Mouse (Mus musculus): ENCODE data around the gene Cd80. TPM values are rescaled to one million over a fixed set of nuclear protein-coding genes. Genes with fewer than 3 reads are reported as not detected.

Cd80 gene
- total and polyA plus RNA-seq, 3 experiments = 0.04 to 0.38 TPM; not detected in 1

GRCm38 (mm10) chr16:38482780-38483562, 27.6 kb downstream of the Cd80 start:
- H3K36me3 ChIP-seq (ENCODE audit: control insufficient read depth in 1 of 2, insufficient read depth in 2 of 2, low read length in 2 of 2) = peaks cover 0 to 13% of the 10 kb centered on the region in 2 experiments; a peak in 2 of 4 replicates
- no peak overlapping the region for H3K4me3 ChIP-seq (ENCODE audit: control insufficient read depth in 1 of 2, insufficient read depth in 1 of 2, low read depth in 2 of 2, low read length in 2 of 2)
- H3K9ac ChIP-seq (ENCODE audit: control insufficient read depth, low read depth, low read length, poor library complexity, severe bottlenecking) = no peak overlapping the region

DNA sequence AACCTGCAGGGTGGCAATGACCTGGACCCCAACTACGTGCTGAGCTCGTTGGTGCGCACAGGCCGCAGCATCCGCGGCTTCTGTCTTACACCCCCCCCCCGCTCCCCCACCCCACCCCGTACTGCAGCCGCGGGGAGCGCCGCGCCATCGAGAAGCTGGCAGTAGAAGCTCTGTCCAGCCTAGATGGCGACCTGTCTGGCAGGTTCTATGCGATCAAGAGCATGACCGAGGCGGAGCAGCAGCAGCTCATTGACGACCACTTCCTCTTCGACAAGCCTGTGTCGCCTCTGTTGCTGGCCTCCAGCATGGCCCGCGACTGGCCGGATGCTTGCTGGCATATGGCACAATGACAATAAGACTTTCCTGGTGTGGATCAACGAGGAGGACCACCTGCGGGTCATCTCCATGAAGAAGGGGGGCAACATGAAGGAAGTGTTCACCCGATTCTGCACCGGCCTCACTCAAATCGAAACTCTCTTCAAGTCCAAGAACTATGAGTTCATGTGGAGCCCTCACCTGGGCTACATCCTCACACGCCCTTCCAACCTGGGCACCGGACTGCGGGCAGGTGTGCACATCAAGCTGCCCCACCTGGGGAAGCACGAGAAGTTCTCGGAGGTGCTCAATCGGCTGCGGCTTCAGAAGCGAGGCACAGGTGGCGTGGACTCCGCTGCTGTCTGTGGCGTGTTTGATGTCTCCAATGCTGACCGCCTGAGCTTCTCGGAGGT, 28.4 kb downstream of the Cd80 start:
- H3K27me3 ChIP-seq (ENCODE audit: control insufficient read depth in 1 of 2, insufficient read depth in 2 of 2, low read length in 2 of 2) = no peaks in the 10 kb centered on the region
- H3K79me2 ChIP-seq (ENCODE audit: control insufficient read depth, insufficient read depth, low read length, poor library complexity) = no peaks in the 10 kb centered on the region
- H3K4me1 ChIP-seq (ENCODE audit: control insufficient read depth in 1 of 2, insufficient read depth in 2 of 2, low read length in 2 of 2) = peaks cover 0 to 14% of the 10 kb centered on the region in 2 experiments; a peak in 3 of 4 replicates
- no peak overlapping the region for H3K27ac ChIP-seq (ENCODE audit: control insufficient read depth, low read depth, low read length)
- H3K9ac ChIP-seq (ENCODE audit: control insufficient read depth, low read depth, low read length, poor library complexity, severe bottlenecking) = no peak overlapping the region
- H3K4me3 ChIP-seq (ENCODE audit: control insufficient read depth in 1 of 2, insufficient read depth in 1 of 2, low read depth in 2 of 2, low read length in 2 of 2) = no peak overlapping the region
- TF ChIP-seq MYC (IDR thresholded peaks at IDR 0.05; ENCODE audit: low read depth, low read length) (no peak), JUND (IDR thresholded peaks at IDR 0.05; ENCODE audit: low read depth, low read length) (no peak), USF2 (IDR thresholded peaks at IDR 0.05; ENCODE audit: borderline replicate concordance in 1 of 2, insufficient read depth in 1 of 2, low read depth in 1 of 2, low read length in 2 of 2) (no peak), HCFC1 (IDR thresholded peaks at IDR 0.05; ENCODE audit: low read depth, low read length) (no peak), USF1 (IDR thresholded peaks at IDR 0.05; ENCODE audit: low read depth, low read length) (no peak), TCF12 (IDR thresholded peaks at IDR 0.05; ENCODE audit: low read depth, low read length) (no peak), NELFE (IDR thresholded peaks at IDR 0.05; ENCODE audit: low read depth, low read length) (no peak), TAL1 (IDR thresholded peaks at IDR 0.05; ENCODE audit: low read length) (no peak), CTCF (IDR thresholded peaks at IDR 0.05 in 2 of 3, conservative IDR thresholded peaks at IDR 0.05 in 1 of 3; ENCODE audit: control insufficient read depth in 1 of 3, insufficient read depth in 1 of 3, low read depth in 2 of 3, low read length in 3 of 3, poor library complexity in 1 of 3, severe bottlenecking in 1 of 3) (no peak), ZNF384 (IDR thresholded peaks at IDR 0.05; ENCODE audit: low read depth, low read length) (no peak), CHD1 (IDR thresholded peaks at IDR 0.05; ENCODE audit: low read depth, low read length) (no peak)
- H3K36me3 ChIP-seq (ENCODE audit: control insufficient read depth in 1 of 2, insufficient read depth in 2 of 2, low read length in 2 of 2) = peaks cover 0 to 13% of the 10 kb centered on the region in 2 experiments; a peak in 2 of 4 replicates
- no peaks in the 10 kb centered on the region for H3K9me3 ChIP-seq (replicated peaks; ENCODE audit: insufficient read depth, low read length)
- DNase-seq (ENCODE audit: low read depth, low spot score) = no peak

More at GRCm38 (mm10) chr16:38482780-38483562, 27.6 kb downstream of the Cd80 start:
- DNase-seq (ENCODE audit: low read depth, low spot score) = peak; percentile 77
- Histone ChIP-seq H3K79me2 (ENCODE audit: control insufficient read depth, insufficient read depth, low read length, poor library complexity) (no peaks in the 10 kb centered on the region), H3K27ac (ENCODE audit: control insufficient read depth, low read depth, low read length) (no peak overlapping the region), H3K4me1 (ENCODE audit: control insufficient read depth in 1 of 2, insufficient read depth in 2 of 2, low read length in 2 of 2) (peaks cover 0 to 14% of the 10 kb centered on the region in 2 experiments; a peak in 3 of 4 replicates), H3K9me3 (replicated peaks; ENCODE audit: insufficient read depth, low read length) (no peaks in the 10 kb centered on the region), H3K27me3 (ENCODE audit: control insufficient read depth in 1 of 2, insufficient read depth in 2 of 2, low read length in 2 of 2) (no peaks in the 10 kb centered on the region)
- TF ChIP-seq ZC3H11A (IDR thresholded peaks at IDR 0.05; ENCODE audit: low read depth, low read length) (peak; percentile 89), E2F4 (IDR thresholded peaks at IDR 0.05; ENCODE audit: borderline replicate concordance, low read depth, low read length) (no peak), CTCF (IDR thresholded peaks at IDR 0.05 in 2 of 3, conservative IDR thresholded peaks at IDR 0.05 in 1 of 3; ENCODE audit: control insufficient read depth in 1 of 3, insufficient read depth in 1 of 3, low read depth in 2 of 3, low read length in 3 of 3, poor library complexity in 1 of 3, severe bottlenecking in 1 of 3) (peak; percentile 33 to 77 (median 67)), UBTF (IDR thresholded peaks at IDR 0.05; ENCODE audit: borderline replicate concordance, insufficient read depth, low read depth, low read length) (no peak), KAT2A (conservative IDR thresholded peaks at IDR 0.05; ENCODE audit: low read depth, low read length) (no peak), RAD21 (IDR thresholded peaks at IDR 0.05; ENCODE audit: low read depth, low read length) (peak; percentile 83), MYC (IDR thresholded peaks at IDR 0.05; ENCODE audit: low read depth, low read length) (peak; percentile 86), ZNF384 (IDR thresholded peaks at IDR 0.05; ENCODE audit: low read depth, low read length) (peak; percentile 35; the same call in 1 of the 2 replicates), SMC3 (IDR thresholded peaks at IDR 0.05; ENCODE audit: low read depth, low read length) (peak; percentile 93), JUND (IDR thresholded peaks at IDR 0.05; ENCODE audit: low read depth, low read length) (no peak)
